In the genomic region with DNA sequence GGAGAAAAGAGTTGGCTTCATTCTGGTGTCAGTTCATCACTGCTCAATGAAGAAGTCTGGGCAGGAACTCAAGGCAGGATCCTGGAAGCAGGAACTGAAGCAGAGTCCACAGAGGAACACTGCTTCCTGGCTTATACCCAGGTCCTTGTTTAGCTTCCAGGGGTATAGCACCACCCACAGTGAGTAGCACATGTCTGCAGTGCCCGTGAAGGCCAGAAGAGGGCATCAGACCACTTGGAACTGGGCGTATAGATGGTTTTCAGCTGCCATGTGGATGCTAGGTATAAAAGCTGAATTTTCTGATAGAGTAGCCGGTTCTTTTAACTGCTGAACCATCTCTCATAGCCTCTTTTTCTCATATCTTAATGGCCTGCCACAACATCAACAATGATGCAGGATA, we compare ENCODE assay signal across 9 mouse cellular contexts.
DNase-seq lines count a peak whose midpoint lies in the region; ATAC-seq and TF ChIP-seq lines count a peak whose summit lies in the region.
"Had no signal": no experiment of that assay in that cellular context is flagged by ENCODE, and none has a peak within 500 bp of the region (broad histone marks: within the 10 kb centered on the region; RNA-seq: fewer than 3 reads in every experiment).

No protein-coding gene starts in this region.

- H3K9me3 ChIP-seq in hindbrain, postnatal 0 days (ENCODE audit: low read length): no peaks in the 10 kb centered on the region
- no peaks in the 10 kb centered on the region for H3K9me3 ChIP-seq in hindbrain, embryonic 13.5 days

- TF ChIP-seq POLR2A in liver, adult 2 months (IDR thresholded peaks at IDR 0.05; ENCODE audit: extremely low read depth, insufficient read depth, low read length): no peak

- H3K4me1 ChIP-seq in hindbrain, postnatal 0 days (ENCODE audit: insufficient read depth, low read length): no peaks in the 10 kb centered on the region
- no peaks in the 10 kb centered on the region for H3K4me1 ChIP-seq in hindbrain, embryonic 13.5 days (replicated peaks)
- H3K4me1 ChIP-seq in liver, adult 2 months (ENCODE audit: control insufficient read depth, insufficient read depth, low read length): no peaks in the 10 kb centered on the region

- ATAC-seq in hindbrain, postnatal 0 days: 0 out of 2 replicates have a peak, but pooled peaks have one; percentile 55
- no peak for ATAC-seq in hindbrain, embryonic 13.5 days (ENCODE audit: low FRiP score)
- ATAC-seq in erythroblast, adult 5-6 weeks (replicated peaks; ENCODE audit: low FRiP score, poor library complexity, severe bottlenecking): peak; percentile 88

- no peak overlapping the region for H3K9ac ChIP-seq in hindbrain, postnatal 0 days (replicated peaks; ENCODE audit: low read length)
- no peak overlapping the region for H3K9ac ChIP-seq in hindbrain, embryonic 13.5 days
- H3K9ac ChIP-seq in liver, adult 2 months (ENCODE audit: low read depth, low read length): no peak overlapping the region

- 72% methylated on average over 3 of the region's 3 CpGs for WGBS in hindbrain, postnatal 0 days
- 70% methylated on average over 3 of the region's 3 CpGs for WGBS in hindbrain, embryonic 13.5 days
- WGBS in liver, adult 2 months: 86% methylated on average over 3 of the region's 3 CpGs

- H3K79me2 ChIP-seq in liver, adult 2 months (ENCODE audit: control insufficient read depth, insufficient read depth, low read length): no peaks in the 10 kb centered on the region

- H3K27ac ChIP-seq in hindbrain, postnatal 0 days: no peak overlapping the region
- no peak overlapping the region for H3K27ac ChIP-seq in hindbrain, embryonic 13.5 days
- H3K27ac ChIP-seq in liver, adult 2 months (replicated peaks; ENCODE audit: insufficient read depth, low read depth, low read length): no peak overlapping the region

- H3K36me3 ChIP-seq in hindbrain, postnatal 0 days (ENCODE audit: insufficient read depth, low read length): peaks cover 29% of the 10 kb centered on the region
- H3K36me3 ChIP-seq in hindbrain, embryonic 13.5 days: peaks cover 56% of the 10 kb centered on the region
- H3K36me3 ChIP-seq in liver, adult 2 months (ENCODE audit: control insufficient read depth, insufficient read depth, low read length): peaks cover 38% of the 10 kb centered on the region

- no peak overlapping the region for H3K4me3 ChIP-seq in hindbrain, postnatal 0 days (ENCODE audit: low read length)
- no peak overlapping the region for H3K4me3 ChIP-seq in hindbrain, embryonic 13.5 days
- H3K4me3 ChIP-seq in liver, adult 2 months (ENCODE audit: insufficient read depth, low read depth, low read length): no peak overlapping the region
- H3K4me3 ChIP-seq: myocyte had no signal

- DNase-seq in hindbrain, postnatal 0 days (ENCODE audit: low spot score): peak; percentile 48
- DNase-seq in CD4-positive, CD25-positive, alpha-beta regulatory T cell, adult 2 months (ENCODE audit: low read depth, low spot score): peak; percentile 69
- DNase-seq in adrenal gland, postnatal 10 days: peak; percentile 58
- DNase-seq in liver, adult 2 months (ENCODE audit: extremely low read depth, low read depth, low spot score): peak; percentile 40
- peak; percentile 56 for DNase-seq in retina, postnatal 1 day
- no peak for DNase-seq in left cerebral cortex, postnatal 36 days (ENCODE audit: low spot score in 2 of 2)

- intact Hi-C loops in left cerebral cortex, postnatal 36 days (cut with DNase I): no loop called here

- H3K27me3 ChIP-seq in hindbrain, postnatal 0 days (ENCODE audit: insufficient read depth, low read length): no peaks in the 10 kb centered on the region
- no peaks in the 10 kb centered on the region for H3K27me3 ChIP-seq in hindbrain, embryonic 13.5 days
- no peaks in the 10 kb centered on the region for H3K27me3 ChIP-seq in liver, adult 2 months (ENCODE audit: control insufficient read depth, insufficient read depth, low read length)

- TF ChIP-seq CTCF in hindbrain, postnatal 0 days (IDR thresholded peaks at IDR 0.05; ENCODE audit: low read depth): peak; percentile 65
- peak; percentile 64 for TF ChIP-seq CTCF in liver, adult 2 months (IDR thresholded peaks at IDR 0.05; ENCODE audit: low read depth, low read length)

- H3K4me2 ChIP-seq in hindbrain, postnatal 0 days (ENCODE audit: low read depth, low read length): no peak overlapping the region
- H3K4me2 ChIP-seq in hindbrain, embryonic 13.5 days: no peak overlapping the region

Comparison
In these comparisons a context has a peak if more than half of its experiments do, and no peak if none do; other contexts are left out.
1. DNase-seq: peak in hindbrain, postnatal 0 days (single experiment), CD4-positive, CD25-positive, alpha-beta regulatory T cell, adult 2 months (single experiment), adrenal gland, postnatal 10 days (single experiment), liver, adult 2 months (single experiment) and retina, postnatal 1 day (single experiment); none in left cerebral cortex, postnatal 36 days (0 of 2).